Mouse (Mus musculus) myocyte (in vitro differentiated cells): Measurements from ENCODE around the gene Vmp1.

Source experiments
- MAX ChIP-seq: IDR thresholded peaks from one replicate; pipeline ENCODE4 v1.6.1; 2011; ENCODE audit warnings: low read depth, mild to moderate bottlenecking, control low read depth
- MYOG ChIP-seq, 3 experiments: IDR thresholded peaks; one replicate each; pipeline ENCODE4 v1.6.1; 2011; ENCODE audit warnings: control low read depth in 2 of 3, low read depth in 2 of 3, mild to moderate bottlenecking in 2 of 3; ENCODE audit not compliant: insufficient read length in 2 of 3, control insufficient read depth in 1 of 3, insufficient read depth in 1 of 3
- POLR2A ChIP-seq: IDR thresholded peaks from one replicate; pipeline ENCODE4 v1.6.1; 2011; ENCODE audit warnings: low read depth, mild to moderate bottlenecking, control low read depth, moderate library complexity; ENCODE audit not compliant: insufficient read length
- POLR2AphosphoS2 ChIP-seq: IDR thresholded peaks from one replicate; pipeline ENCODE4 v1.6.1; 2011; ENCODE audit warnings: low read depth, control low read depth; ENCODE audit not compliant: insufficient read length
- USF1 ChIP-seq: IDR thresholded peaks from one replicate; pipeline ENCODE4 v1.6.1; 2011; ENCODE audit warnings: low read depth, mild to moderate bottlenecking, control low read depth, moderate library complexity

GRCm38 (mm10) chr11:86578809-86579730 is 104.6 kb downstream of the Vmp1 start:
- TF ChIP-seq POLR2A (peak; percentile 23), POLR2AphosphoS2 (peak; percentile 79), MAX (no peak), MYOG (IDR thresholded peaks at IDR 0.05; ENCODE audit: control insufficient read depth in 1 of 3, insufficient read depth in 1 of 3, insufficient read length in 2 of 3, low read depth in 2 of 3) (no peak), USF1 (no peak)
